In genomic region chr4:109404908-109405307, GRCm38 (mm10) we compare ENCODE assay signal across 8 mouse cellular contexts. TPM values are rescaled to one million over a fixed set of nuclear protein-coding genes. Genes with fewer than 3 reads are reported as not detected.
DNase-seq lines count a peak whose midpoint lies in the region; ATAC-seq and TF ChIP-seq lines count a peak whose summit lies in the region.
"Not testable (repeated sequence)": the region's sequence is repeated elsewhere in the genome, so short reads cannot be mapped to it uniquely, and the experiment has no call there.
"Had no signal": no experiment of that assay in that cellular context is flagged by ENCODE, and none has a peak within 500 bp of the region (broad histone marks: within the 10 kb centered on the region; RNA-seq: fewer than 3 reads in every experiment).

No protein-coding gene starts in this region.

- TF ChIP-seq EP300 in liver, embryonic 14.5 days (IDR thresholded peaks at IDR 0.05; ENCODE audit: low read depth): not testable (repeated sequence)

- H3K4me1 ChIP-seq in G1E (ENCODE audit: insufficient read depth, low read depth, low read length): peaks cover 74% of the 10 kb centered on the region
- not testable (repeated sequence) for H3K4me1 ChIP-seq in forebrain, embryonic 11.5 days (replicated peaks; ENCODE audit: control insufficient read depth, insufficient read depth, low read length); midbrain, postnatal 0 days (ENCODE audit: insufficient read depth, low read length)
- H3K4me1 ChIP-seq in heart, embryonic 12.5 days (replicated peaks): peaks cover 22% of the 10 kb centered on the region
- H3K4me1 ChIP-seq in intestine, embryonic 15.5 days (replicated peaks): peaks cover 24% of the 10 kb centered on the region
- peaks cover 26 to 33% of the 10 kb centered on the region in 2 experiments for H3K4me1 ChIP-seq in liver, embryonic 14.5 days (replicated peaks; ENCODE audit: control insufficient read depth in 2 of 2, insufficient read depth in 2 of 2, low read length in 1 of 2)

- TF ChIP-seq CTCF in G1E (IDR thresholded peaks at IDR 0.05; ENCODE audit: low read depth, low read length): not testable (repeated sequence)
- peak; percentile 24 for TF ChIP-seq CTCF in left cerebral cortex, adult 2 months (IDR thresholded peaks at IDR 0.05)
- TF ChIP-seq CTCF in liver, embryonic 14.5 days (IDR thresholded peaks at IDR 0.05; ENCODE audit: low read depth): peak; percentile 72
- TF ChIP-seq CTCF in midbrain, postnatal 0 days (IDR thresholded peaks at IDR 0.05): peak; percentile 34

- peaks cover 49% of the 10 kb centered on the region for H3K36me3 ChIP-seq in G1E (replicated peaks)
- H3K36me3 ChIP-seq in forebrain, embryonic 11.5 days (ENCODE audit: control insufficient read depth, insufficient read depth, low read length); intestine, embryonic 15.5 days; midbrain, postnatal 0 days (ENCODE audit: insufficient read depth, low read length): not testable (repeated sequence)
- peaks cover 13% of the 10 kb centered on the region for H3K36me3 ChIP-seq in heart, embryonic 12.5 days
- peaks cover 32% of the 10 kb centered on the region for H3K36me3 ChIP-seq in liver, embryonic 14.5 days (replicated peaks; ENCODE audit: control insufficient read depth, insufficient read depth, low read depth)

- not testable (repeated sequence) for H3K27me3 ChIP-seq in G1E (ENCODE audit: insufficient read depth, low read length); forebrain, embryonic 11.5 days (ENCODE audit: control insufficient read depth, insufficient read depth, low read length); heart, embryonic 12.5 days (replicated peaks); intestine, embryonic 15.5 days (replicated peaks); liver, embryonic 14.5 days (ENCODE audit: control insufficient read depth, insufficient read depth, low read length); midbrain, postnatal 0 days (ENCODE audit: insufficient read depth, low read length)

- H3K4me2 ChIP-seq in forebrain, embryonic 11.5 days (ENCODE audit: low read depth, low read length, severe bottlenecking); midbrain, postnatal 0 days (ENCODE audit: low read depth, low read length, poor library complexity, severe bottlenecking): not testable (repeated sequence)
- H3K4me2 ChIP-seq in heart, embryonic 12.5 days: peak overlapping the region; percentile 95
- peak overlapping the region; percentile 96; the same call in 1 of the 2 replicates for H3K4me2 ChIP-seq in intestine, embryonic 15.5 days (replicated peaks)
- peak overlapping the region; percentile 97 for H3K4me2 ChIP-seq in liver, embryonic 14.5 days (ENCODE audit: low read depth)

- not testable (repeated sequence) for DNase-seq in G1E (ENCODE audit: low spot score); left cerebral cortex, adult 2 months (ENCODE audit: extremely low spot score in 1 of 2, low spot score in 2 of 2); liver, embryonic 14.5 days (ENCODE audit: low read depth in 3 of 3, low spot score in 3 of 3); midbrain, postnatal 0 days (ENCODE audit: low spot score)
- DNase-seq in forebrain, embryonic 11.5 days (ENCODE audit: low spot score): peak; percentile 16

- not testable (repeated sequence) for H3K9me3 ChIP-seq in G1E (replicated peaks); forebrain, embryonic 11.5 days (ENCODE audit: control insufficient read depth, low read length); heart, embryonic 12.5 days (replicated peaks); intestine, embryonic 15.5 days; liver, embryonic 14.5 days (ENCODE audit: control insufficient read depth, low read length); midbrain, postnatal 0 days (ENCODE audit: low read length)

- 83% methylated on average over 3 of the region's 3 CpGs for WGBS in forebrain, embryonic 11.5 days
- 92% methylated on average over 3 of the region's 3 CpGs for WGBS in heart, embryonic 12.5 days
- 85% methylated on average over 3 of the region's 3 CpGs for WGBS in intestine, embryonic 15.5 days
- WGBS in liver, embryonic 14.5 days (ENCODE audit: insufficient replicate concordance): 77% methylated on average over 3 of the region's 3 CpGs
- 89% methylated on average over 3 of the region's 3 CpGs for WGBS in midbrain, postnatal 0 days

- intact Hi-C loops in left cerebral cortex, adult 2 months (cut with DNase I): not testable (repeated sequence)

- not testable (repeated sequence) for H3K9ac ChIP-seq in forebrain, embryonic 11.5 days (ENCODE audit: low read length); heart, embryonic 12.5 days; midbrain, postnatal 0 days (replicated peaks; ENCODE audit: low read length, poor library complexity, severe bottlenecking)
- 0 out of 2 replicates have a peak overlapping the region, but pooled peaks have one; percentile 21 for H3K9ac ChIP-seq in intestine, embryonic 15.5 days
- peak overlapping the region; percentile 95 for H3K9ac ChIP-seq in liver, embryonic 14.5 days (replicated peaks)

- not testable (repeated sequence) for ATAC-seq in G1E (ENCODE audit: extremely low read depth, insufficient number of reproducible peaks, low FRiP score, poor library complexity, severe bottlenecking); forebrain, embryonic 11.5 days (replicated peaks; ENCODE audit: low FRiP score); heart, embryonic 12.5 days (ENCODE audit: insufficient number of reproducible peaks, low FRiP score); intestine, embryonic 15.5 days; liver, embryonic 14.5 days (ENCODE audit: insufficient read depth); midbrain, postnatal 0 days (ENCODE audit: low FRiP score)

- H3K27ac ChIP-seq in forebrain, embryonic 11.5 days (ENCODE audit: low read depth, low read length); intestine, embryonic 15.5 days; left cerebral cortex, adult 2 months; midbrain, postnatal 0 days (ENCODE audit: low read depth, low read length): not testable (repeated sequence)
- peak overlapping the region; percentile 86; the same call in 1 of the 2 replicates for H3K27ac ChIP-seq in heart, embryonic 12.5 days (ENCODE audit: poor library complexity, severe bottlenecking)
- peak overlapping the region; percentile 97 for H3K27ac ChIP-seq in liver, embryonic 14.5 days

- peak overlapping the region; percentile 79 for H3K4me3 ChIP-seq in G1E (ENCODE audit: low read depth, low read length)
- not testable (repeated sequence) for H3K4me3 ChIP-seq in forebrain, embryonic 11.5 days (ENCODE audit: low read depth, low read length); left cerebral cortex, adult 2 months; midbrain, postnatal 0 days (ENCODE audit: low read depth, low read length)
- H3K4me3 ChIP-seq in heart, embryonic 12.5 days: peak overlapping the region; percentile 76
- H3K4me3 ChIP-seq in intestine, embryonic 15.5 days (replicated peaks): peak overlapping the region; percentile 54
- peak overlapping the region; percentile 68 to 97 for H3K4me3 ChIP-seq in liver, embryonic 14.5 days (ENCODE audit: insufficient read depth in 1 of 2, low read depth in 2 of 2, low read length in 2 of 2)

RNA-seq across cellular contexts. Expression of gene Ttc39a, which starts 1.5 kb away (rescaled TPM):
- total RNA-seq in G1E (2014; fragmentation: Nextera tagmentation): 38.9 and 50.2 TPM in 2 replicates
- total RNA-seq in G1E (2017): 40.4 and 48.0 TPM in 2 replicates
- polyA plus RNA-seq in G1E (2012): 28.9 and 30.9 TPM in 2 replicates
- 3.8 and 4.4 TPM in 2 replicates for polyA plus RNA-seq in forebrain, embryonic 11.5 days (2014; fragmentation: Nextera tagmentation; extraction: Ambion mirVana)
- 11.6 and 11.8 TPM in 2 replicates for polyA plus RNA-seq in heart, embryonic 12.5 days (2016; fragmentation: Nextera tagmentation; extraction: Ambion mirVana)
- polyA plus RNA-seq in intestine, embryonic 15.5 days (2015; fragmentation: Nextera tagmentation; extraction: Ambion mirVana): 17.0 and 21.5 TPM in 2 replicates
- 1 to 10 TPM; 2.8 to 3.8 TPM for total RNA-seq in left cerebral cortex, adult 2 months (2021)
- polyA plus RNA-seq in liver, embryonic 14.5 days (2012; rRNA removed): 8.7 and 11.7 TPM in 2 replicates
- 13.6 and 15.4 TPM in 2 replicates for polyA plus RNA-seq in liver, embryonic 14.5 days (2014; fragmentation: Nextera tagmentation; extraction: Ambion mirVana)
- 3.2 and 5.2 TPM in 2 replicates for total RNA-seq in midbrain, postnatal 0 days (2014; rRNA removed)
- polyA plus RNA-seq in midbrain, postnatal 0 days (2015; fragmentation: Nextera tagmentation; extraction: Ambion mirVana): 4.7 TPM in 2 replicates
- polyA plus RNA-seq: CD4-positive, CD25-positive, alpha-beta regulatory T cell, adult 4 months had no signal
